Mouse (Mus musculus) forebrain, embryonic 11.5 days (tissue): ENCODE data around the gene Wipi1. TPM values are rescaled to one million over a fixed set of nuclear protein-coding genes. Genes with fewer than 3 reads are reported as not detected.

Source experiments
- ATAC-seq: fragments of 200-750 bp; cut with Nextera tagmentation; replicated peaks from 2 replicates; pipeline ENCODE4 v1.8.0; 2017; ENCODE audit warnings: moderate TSS enrichment; ENCODE audit not compliant: low FRiP score
- DNase-seq: peaks from one replicate; pipeline ENCODE4 v3.0.0-alpha.2; 2017; ENCODE audit warnings: low spot score
- H3K27ac ChIP-seq: fragments of 300-500 bp; sonication (generic); 2 replicates; pipeline ENCODE4 v1.5.1; 2014; ENCODE audit warnings: low read depth, low read length
- H3K27me3 ChIP-seq: fragments of 300-500 bp; sonication (generic); 2 replicates; pipeline ENCODE4 v1.6.1; 2014; ENCODE audit warnings: mild to moderate bottlenecking, low read length, mixed read lengths; ENCODE audit not compliant: control insufficient read depth, insufficient read depth
- H3K36me3 ChIP-seq: fragments of 300-500 bp; sonication (generic); 2 replicates; pipeline ENCODE4 v1.6.1; 2014; ENCODE audit warnings: mild to moderate bottlenecking, low read length, moderate library complexity, mixed read lengths; ENCODE audit not compliant: control insufficient read depth, insufficient read depth
- H3K4me1 ChIP-seq: fragments of 300-500 bp; sonication (generic); replicated peaks from 2 replicates; pipeline ENCODE4 v1.6.1; 2014; ENCODE audit warnings: low read length, mixed read lengths; ENCODE audit not compliant: control insufficient read depth, insufficient read depth
- H3K4me2 ChIP-seq: fragments of 300-500 bp; sonication (generic); 2 replicates; pipeline ENCODE4 v1.6.1; 2014; ENCODE audit warnings: low read depth, mild to moderate bottlenecking, low read length, moderate library complexity, mixed read lengths; ENCODE audit not compliant: severe bottlenecking
- H3K4me3 ChIP-seq: fragments of 300-500 bp; sonication (generic); 2 replicates; pipeline ENCODE4 v1.5.1; 2014; ENCODE audit warnings: low read depth, low read length
- H3K9ac ChIP-seq: fragments of 300-500 bp; sonication (generic); 2 replicates; pipeline ENCODE4 v1.6.1; 2014; ENCODE audit warnings: low read length
- H3K9me3 ChIP-seq: fragments of 300-500 bp; sonication (generic); 2 replicates; pipeline ENCODE4 v1.6.1; 2016; ENCODE audit warnings: low read length, mixed read lengths; ENCODE audit not compliant: control insufficient read depth
- WGBS: fragments of 180-500 bp; shearing (Covaris S2); extraction: QIAGEN DNeasy Blood & Tissue Kit; methylation state at CpG from one replicate; pipeline ENCODE4 v1.1.7; 2014; 5-methylcytosine and 5-hydroxymethylcytosine counted together
- polyA plus RNA-seq: library from polyadenylated mRNA; unstranded; fragments of >200 nt; fragmentation: Nextera tagmentation; extraction: Ambion mirVana; gene quantifications from 2 replicates; pipeline ENCODE4 v1.2.1, GENCODE M21; 2014

Gene Wipi1
- polyA plus RNA-seq, 1 experiment from 2014 or later, result 14.7 TPM

- DNase-seq (no peak), ATAC-seq (no peak)
- 82% methylated on average over 6 of the region's 6 CpGs for WGBS
Observed at GRCm38 (mm10) chr11:109593200-109593981, 18.4 kb downstream of the Wipi1 start.

GRCm38 (mm10) chr11:109591511-109591910 is 20.3 kb downstream of the Wipi1 start:
- DNase-seq, result no peak
- Histone ChIP-seq H3K9me3 (no peaks in the 10 kb centered on the region), H3K9ac (no peak overlapping the region), H3K27ac (no peak overlapping the region), H3K27me3 (no peaks in the 10 kb centered on the region), H3K36me3 (no peaks in the 10 kb centered on the region), H3K4me2 (no peak overlapping the region), H3K4me3 (no peak overlapping the region), H3K4me1 (no peaks in the 10 kb centered on the region)
- WGBS, result 87% methylated on average over 4 of the region's 4 CpGs
- no peak for ATAC-seq

More at GRCm38 (mm10) chr11:109593200-109593981, 18.4 kb downstream of the Wipi1 start:
- no peaks in the 10 kb centered on the region for H3K36me3 ChIP-seq
- H3K4me2 ChIP-seq, result no peak overlapping the region
- no peak overlapping the region for H3K27ac ChIP-seq
- H3K9me3 ChIP-seq, result no peaks in the 10 kb centered on the region
- H3K4me3 ChIP-seq, result no peak overlapping the region
- no peak overlapping the region for H3K9ac ChIP-seq
- no peaks in the 10 kb centered on the region for H3K27me3 ChIP-seq
- H3K4me1 ChIP-seq, result no peaks in the 10 kb centered on the region

GRCm38 (mm10) chr11:109590012-109590411 is 21.8 kb downstream of the Wipi1 start:
- WGBS, result 87% methylated on average over 8 of the region's 8 CpGs
- ATAC-seq (no peak), DNase-seq (no peak)
- Histone ChIP-seq H3K4me2 (no peak overlapping the region), H3K27me3 (no peaks in the 10 kb centered on the region), H3K9me3 (no peaks in the 10 kb centered on the region), H3K36me3 (no peaks in the 10 kb centered on the region), H3K4me1 (no peaks in the 10 kb centered on the region), H3K4me3 (no peak overlapping the region), H3K27ac (no peak overlapping the region), H3K9ac (no peak overlapping the region)

- Histone ChIP-seq H3K4me2 (no peak overlapping the region), H3K4me3 (no peak overlapping the region), H3K9ac (no peak overlapping the region), H3K27ac (no peak overlapping the region), H3K36me3 (no peaks in the 10 kb centered on the region), H3K9me3 (no peaks in the 10 kb centered on the region), H3K27me3 (no peaks in the 10 kb centered on the region), H3K4me1 (no peaks in the 10 kb centered on the region)
- ATAC-seq (no peak), DNase-seq (no peak)
- 81% methylated on average over 15 of the region's 15 CpGs for WGBS
Observed at GRCm38 (mm10) chr11:109587638-109588374, 24.0 kb downstream of the Wipi1 start.

GRCm38 (mm10) chr11:109587019-109587418 is 24.7 kb downstream of the Wipi1 start:
- Histone ChIP-seq H3K27ac (no peak overlapping the region), H3K4me1 (no peaks in the 10 kb centered on the region), H3K4me3 (no peak overlapping the region), H3K27me3 (no peaks in the 10 kb centered on the region), H3K4me2 (no peak overlapping the region), H3K36me3 (no peaks in the 10 kb centered on the region), H3K9me3 (no peaks in the 10 kb centered on the region), H3K9ac (no peak overlapping the region)
- DNase-seq, result no peak
- WGBS, result 61% methylated on average over 13 of the region's 13 CpGs
- no peak for ATAC-seq

- ATAC-seq (no peak), DNase-seq (no peak)
- Histone ChIP-seq H3K36me3 (no peaks in the 10 kb centered on the region), H3K27ac (no peak overlapping the region), H3K4me3 (no peak overlapping the region), H3K27me3 (no peaks in the 10 kb centered on the region), H3K9ac (no peak overlapping the region), H3K9me3 (no peaks in the 10 kb centered on the region), H3K4me2 (no peak overlapping the region), H3K4me1 (no peaks in the 10 kb centered on the region)
- WGBS, result 84% methylated on average over 2 of the region's 2 CpGs
Observed at GRCm38 (mm10) chr11:109586424-109586823, 25.3 kb downstream of the Wipi1 start.

- Histone ChIP-seq H3K9ac (no peak overlapping the region), H3K9me3 (no peaks in the 10 kb centered on the region), H3K36me3 (no peaks in the 10 kb centered on the region), H3K27me3 (no peaks in the 10 kb centered on the region), H3K4me1 (no peaks in the 10 kb centered on the region), H3K4me3 (no peak overlapping the region), H3K27ac (no peak overlapping the region), H3K4me2 (no peak overlapping the region)
- ATAC-seq (peak; percentile 62), DNase-seq (peak; percentile 83)
- WGBS, result 47% methylated on average over 11 of the region's 11 CpGs
Observed at GRCm38 (mm10) chr11:109584843-109585713, 26.7 kb downstream of the Wipi1 start.

- DNase-seq (no peak), ATAC-seq (no peak)
- Histone ChIP-seq H3K27me3 (no peaks in the 10 kb centered on the region), H3K4me1 (no peaks in the 10 kb centered on the region), H3K4me3 (no peak overlapping the region), H3K9ac (no peak overlapping the region), H3K4me2 (no peak overlapping the region), H3K36me3 (no peaks in the 10 kb centered on the region), H3K9me3 (no peaks in the 10 kb centered on the region), H3K27ac (no peak overlapping the region)
- 83% methylated on average over 14 of the region's 14 CpGs for WGBS
Observed at GRCm38 (mm10) chr11:109583986-109584385, 27.8 kb downstream of the Wipi1 start.
